Mouse (Mus musculus) layer of hippocampus, postnatal 10 days (tissue): ENCODE results near the gene B3gnt9. TPM values are rescaled to one million over a fixed set of nuclear protein-coding genes. Genes with fewer than 3 reads are reported as not detected.
"Not testable (repeated sequence)": the region's sequence is repeated elsewhere in the genome, so short reads cannot be mapped to it uniquely, and the experiment has no call there.

ENCODE experiments used
- DNase-seq, 2 experiments: peaks; one replicate each; pipeline ENCODE4 v3.0.0; 2021; ENCODE audit warnings: low spot score in 2 of 2
- long read RNA-seq: library from polyadenylated mRNA; stranded (forward); transcript quantifications from one replicate; pipeline ENCODE4 v2.0.0, GENCODE M21; 2023
- total RNA-seq, 2 experiments: library from RNA; stranded (reverse); gene quantifications; 2 replicates each; pipeline ENCODE4 v1.2.3; 2021

B3gnt9 gene
- 1 to 10 TPM; 3.4 to 4.2 TPM for total RNA-seq
- long read RNA-seq, transcript B3gnt9-202 (1 exons, 2,516 nt) = major isoform, 5 of 7 reads
- long read RNA-seq, partial matches to known transcripts = 0 of 7 reads
- long read RNA-seq, other reads (novel, unspliced or antisense) = 0 of 7 reads

DNA sequence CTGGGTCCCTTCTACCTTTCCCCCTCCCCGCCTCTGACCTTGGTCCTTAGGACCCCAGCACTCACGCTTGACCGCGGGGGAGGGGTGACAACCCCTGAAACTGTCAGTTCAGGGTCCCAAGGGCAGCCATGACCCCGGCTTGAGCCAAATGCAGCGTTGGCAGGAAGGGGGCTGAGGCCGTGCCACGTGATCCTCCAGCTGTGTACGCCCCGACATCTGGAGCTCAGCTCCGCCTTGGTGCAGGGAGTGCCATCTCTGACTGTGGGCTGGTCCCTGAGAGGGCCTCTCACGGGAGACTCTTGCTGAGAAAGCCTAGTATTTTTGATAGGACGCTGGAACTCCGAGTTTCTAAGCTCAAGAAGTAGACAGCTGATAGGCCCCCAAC is at the start of gene B3gnt9:
TSS of gene B3gnt9 (minus strand) at position 188 of the 385 bp plus-strand sequence.
- no peak for DNase-seq

DNA sequence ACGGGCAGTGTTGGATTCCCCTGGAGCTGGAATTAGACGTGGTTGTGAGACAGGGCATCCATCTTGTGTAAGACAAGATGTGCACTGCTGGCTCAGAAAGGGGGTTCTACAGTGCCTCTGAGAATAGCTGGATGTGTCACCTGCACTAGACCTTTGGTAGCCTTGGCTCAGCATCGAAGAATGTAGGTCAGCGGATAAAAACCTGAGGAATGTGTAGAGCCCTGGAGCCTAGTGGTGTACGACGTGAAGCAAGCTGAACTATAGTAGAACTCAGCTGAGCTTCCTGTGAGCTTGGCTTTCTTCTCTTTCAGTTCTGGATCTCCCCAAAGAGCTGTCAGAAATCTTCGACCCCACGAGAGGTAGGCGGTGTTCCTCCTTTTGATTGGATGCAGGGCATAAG is 48.9 kb upstream of the B3gnt9 start:
- DNase-seq = no peak

- DNase-seq = no peak
Observed at GRCm38 (mm10) chr8:105303396-105303795, 48.4 kb upstream of the B3gnt9 start.

GRCm38 (mm10) chr8:105299962-105300361 is 45.0 kb upstream of the B3gnt9 start:
- no peak for DNase-seq

GRCm38 (mm10) chr8:105298351-105299252 is 43.6 kb upstream of the B3gnt9 start:
- DNase-seq = no peak

DNA sequence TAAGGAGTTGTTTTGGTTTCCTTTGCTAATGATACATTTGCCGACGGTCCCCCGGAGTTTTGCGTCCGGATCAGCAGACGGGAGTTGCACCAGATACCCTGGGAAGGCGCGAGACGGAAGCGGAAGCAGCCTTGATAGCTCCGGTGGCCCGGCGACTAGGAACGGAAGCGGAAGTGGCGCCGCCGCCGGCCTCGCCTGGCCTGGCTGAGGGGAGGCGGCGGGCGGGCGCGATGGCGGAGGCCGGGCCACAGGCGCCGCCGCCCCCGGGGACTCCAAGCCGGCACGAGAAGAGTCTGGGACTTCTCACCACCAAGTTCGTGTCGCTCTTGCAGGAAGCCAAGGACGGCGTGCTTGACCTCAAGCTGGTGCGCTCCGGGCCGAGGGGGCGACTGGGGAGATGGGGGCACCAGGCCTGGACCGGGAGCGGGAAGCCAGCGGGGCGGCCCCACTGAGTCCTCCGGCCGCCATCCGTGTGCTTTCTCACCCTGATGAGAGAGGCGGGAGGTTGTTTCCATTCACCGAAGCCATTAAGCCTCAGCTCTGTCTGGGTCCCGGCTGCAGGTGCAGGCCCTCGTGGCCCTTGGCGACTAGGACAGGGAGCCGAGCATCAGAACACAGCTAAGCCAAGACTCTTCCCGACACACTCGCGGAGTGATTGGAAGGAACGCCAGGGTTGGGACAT is 42.7 kb upstream of the B3gnt9 start, which contains the start of gene E2f4:
TSS of gene E2f4 (plus strand) at position 153 of the 682 bp plus-strand sequence.
- DNase-seq = peak; percentile 87 to 94

DNA sequence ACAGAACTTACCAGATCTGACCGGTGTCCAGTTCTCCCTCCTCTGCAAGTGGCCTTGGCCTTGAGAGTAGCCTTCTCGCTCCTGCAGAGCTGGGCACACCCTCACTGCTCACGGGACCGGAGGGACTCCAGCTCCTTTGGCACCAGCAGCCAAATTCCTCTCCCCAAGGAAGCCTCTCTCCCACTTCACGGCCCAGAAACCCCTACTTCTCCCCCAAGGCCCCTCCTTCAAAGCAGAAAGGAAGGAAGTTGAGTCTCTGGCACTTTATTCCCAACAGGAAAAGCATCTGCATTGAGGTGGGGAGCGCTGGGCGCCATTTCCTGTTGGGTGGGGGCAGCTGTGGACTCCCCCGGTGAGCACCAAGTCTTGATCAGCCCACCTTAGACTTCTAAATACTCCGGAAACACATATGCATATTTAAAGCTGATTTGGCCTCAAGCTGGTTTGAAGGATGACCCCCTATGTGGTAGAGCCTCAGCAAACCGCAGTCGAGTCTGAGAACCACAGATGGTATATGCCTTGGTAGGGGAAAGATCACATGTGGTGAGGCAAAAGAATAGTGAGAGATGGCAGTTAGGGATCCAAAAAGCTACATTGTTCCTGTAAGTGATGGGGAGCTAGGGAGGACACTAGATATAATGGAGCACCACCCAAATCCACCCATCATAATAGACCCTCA is 41.1 kb upstream of the B3gnt9 start, which contains the start of gene Exoc3l:
TSS of gene Exoc3l (minus strand) at position 207 of the 679 bp plus-strand sequence.
- DNase-seq = no peak

GRCm38 (mm10) chr8:105295256-105295655 is 40.3 kb upstream of the B3gnt9 start:
- DNase-seq = no peak

DNA sequence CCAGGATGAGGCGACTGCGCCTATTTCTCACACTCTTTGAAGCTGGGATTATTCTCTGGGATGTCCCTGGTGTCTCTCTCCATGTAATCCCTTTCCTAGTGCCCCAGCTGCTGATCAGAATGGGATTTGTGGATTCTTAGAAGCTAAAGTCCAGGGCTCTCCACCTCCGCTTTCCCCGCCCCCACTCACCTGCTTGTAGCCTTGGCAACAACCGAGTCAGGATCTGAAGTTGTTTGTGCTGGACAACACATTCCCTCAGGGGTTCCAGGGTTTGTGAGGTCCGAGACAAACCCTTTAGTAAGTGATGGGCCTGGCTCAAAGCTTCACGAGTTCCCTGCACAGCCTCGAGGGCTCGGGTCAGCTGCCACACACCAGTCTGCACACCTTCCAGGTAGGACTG is 39.8 kb upstream of the B3gnt9 start:
- no peak for DNase-seq

GRCm38 (mm10) chr8:105293405-105293804 is 38.5 kb upstream of the B3gnt9 start:
- DNase-seq = no peak

DNA sequence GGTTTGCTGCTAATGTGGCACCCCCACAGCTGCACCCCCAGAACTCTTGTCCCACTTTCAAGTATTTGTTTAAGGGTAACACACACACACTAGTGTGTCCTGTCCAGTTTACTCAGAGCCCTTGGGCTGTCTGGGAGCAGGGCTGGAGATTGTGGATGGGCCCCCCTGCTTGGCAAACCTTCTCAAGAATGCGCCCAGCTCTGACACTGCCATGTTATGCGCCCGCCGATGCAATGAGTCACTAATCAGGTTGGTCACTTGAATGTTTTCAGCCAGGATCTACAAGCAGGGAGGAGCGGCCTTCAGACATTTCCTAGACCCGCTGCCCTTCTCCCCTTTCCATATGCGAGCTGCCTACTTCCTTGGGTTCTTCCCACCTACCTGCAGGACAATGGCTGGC is 37.5 kb upstream of the B3gnt9 start:
- no peak for DNase-seq

- DNase-seq = not testable (repeated sequence)
Observed at GRCm38 (mm10) chr8:105291802-105292201, 36.8 kb upstream of the B3gnt9 start.

GRCm38 (mm10) chr8:105291364-105291763 is 36.4 kb upstream of the B3gnt9 start:
- DNase-seq = not testable (repeated sequence)

DNA sequence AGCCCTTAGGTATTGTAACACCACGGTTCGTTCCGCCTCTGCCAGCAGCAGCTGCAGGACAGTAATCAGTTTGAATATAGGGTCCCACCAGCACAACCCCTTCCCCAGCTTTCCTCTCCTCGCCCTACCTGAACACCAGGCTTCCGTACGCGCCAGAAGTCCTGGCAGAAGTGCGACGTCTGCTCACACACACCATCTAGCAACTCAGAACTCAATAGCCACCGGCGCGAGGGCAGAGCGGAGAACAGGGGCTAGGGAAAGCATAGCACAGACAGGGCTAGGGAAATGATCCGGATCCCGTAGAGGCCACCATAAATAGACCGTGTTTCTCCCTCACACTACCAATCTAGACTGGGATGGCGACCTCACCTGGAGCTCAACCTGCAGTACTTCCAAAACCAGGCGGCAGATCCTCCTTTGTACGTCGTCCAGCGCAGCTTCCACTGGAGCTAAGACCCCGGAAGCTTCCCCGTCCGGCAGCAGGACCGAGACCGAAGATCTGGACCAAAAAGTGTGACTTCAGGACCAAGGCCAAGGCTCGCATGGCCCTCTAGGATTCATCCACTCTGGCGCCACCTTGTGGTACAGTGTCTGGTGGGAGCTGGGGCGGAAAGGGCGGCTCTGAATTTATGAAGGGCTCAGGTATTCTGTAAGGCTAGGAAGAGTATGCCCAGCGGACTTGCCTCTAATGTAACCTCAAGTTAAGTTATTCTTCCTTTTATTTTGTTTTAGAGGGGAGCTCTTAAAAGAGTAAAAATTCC is 35.8 kb upstream of the B3gnt9 start:
- peak; percentile 90 to 91 for DNase-seq

GRCm38 (mm10) chr8:105289805-105290460 is 35.0 kb upstream of the B3gnt9 start, which contains the start of gene 4931428F04Rik:
4931428F04Rik (minus strand) TSS chr8:105289864.
- peak; percentile 67 for DNase-seq

DNA sequence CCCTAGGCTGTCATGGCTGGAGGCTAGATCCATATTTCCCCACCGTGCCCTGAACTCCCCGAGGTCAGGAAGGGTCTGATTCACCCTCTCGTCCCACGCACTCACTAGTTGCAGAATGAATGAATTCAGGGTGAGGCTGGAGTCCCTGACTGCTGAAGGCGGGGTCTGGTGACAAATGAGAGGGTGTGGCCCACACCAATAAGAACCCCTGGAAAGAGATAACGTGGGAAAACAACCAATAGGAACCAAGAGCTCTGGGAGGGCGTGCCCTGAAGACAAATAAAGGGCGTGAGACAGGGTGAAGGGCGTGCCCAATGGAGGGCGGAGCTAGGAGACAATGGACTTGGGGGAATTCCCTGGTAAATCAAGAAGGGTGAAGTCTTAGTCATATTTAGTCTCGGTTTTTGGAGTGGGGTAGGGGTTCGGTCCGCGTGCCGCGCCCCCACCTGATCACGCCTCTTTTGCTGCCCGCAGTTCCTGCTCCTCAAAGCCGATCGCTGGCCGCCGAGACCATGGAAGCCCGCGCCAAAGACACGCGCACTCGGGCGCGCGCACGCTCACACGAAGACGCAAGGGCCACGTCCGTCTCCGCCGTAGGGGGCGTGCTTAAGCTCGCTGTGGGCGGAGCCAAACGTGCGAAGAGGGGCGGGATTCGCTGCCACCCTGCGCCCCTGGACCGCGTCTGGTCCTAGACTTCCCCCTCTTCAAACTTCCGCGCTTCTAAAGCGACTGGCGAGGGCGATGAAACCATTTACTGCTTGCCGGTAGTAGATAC is 34.2 kb upstream of the B3gnt9 start:
- peak; percentile 97 to 98 for DNase-seq

DNA sequence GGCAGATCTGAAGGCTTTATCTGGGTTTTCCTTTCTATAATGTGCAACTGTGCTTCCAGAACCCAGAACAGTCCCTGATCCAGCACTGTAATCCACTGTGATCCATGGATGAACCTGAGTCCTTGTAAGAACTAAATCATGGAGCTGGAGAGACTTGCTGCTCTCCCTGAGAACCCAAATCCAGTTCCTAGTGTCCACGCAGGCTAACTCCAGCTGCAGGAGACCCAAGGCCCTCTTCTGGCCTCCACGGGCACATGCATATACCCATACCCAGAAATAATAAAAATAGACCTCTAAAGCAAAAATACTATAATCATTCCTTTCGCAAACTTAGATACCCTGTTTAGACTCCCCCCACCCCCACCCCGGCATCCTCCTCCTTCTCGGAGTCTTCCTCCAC is 33.3 kb upstream of the B3gnt9 start:
- DNase-seq = no peak

- no peak for DNase-seq
Observed at GRCm38 (mm10) chr8:105286907-105287306, 32.0 kb upstream of the B3gnt9 start.

GRCm38 (mm10) chr8:105285514-105285913 is 30.6 kb upstream of the B3gnt9 start:
- DNase-seq = no peak
